Mouse (Mus musculus) liver, postnatal 0 days (tissue): ENCODE results near the gene Ptpn13. TPM values are rescaled to one million over a fixed set of nuclear protein-coding genes. Genes with fewer than 3 reads are reported as not detected.

Experiments used
- ATAC-seq: fragments of 200-750 bp; cut with Nextera tagmentation; 2 replicates; pipeline ENCODE4 v1.8.0; 2017; ENCODE audit warnings: mild to moderate bottlenecking, moderate library complexity
- DNase-seq: peaks from one replicate; pipeline ENCODE4 v3.0.0-alpha.2; 2016
- H3K27ac ChIP-seq: fragments of 300-500 bp; sonication (generic); 2 replicates; pipeline ENCODE4 v1.5.1; 2014; ENCODE audit warnings: antibody characterized with exemption, moderate library complexity, mild to moderate bottlenecking, low read depth
- H3K27me3 ChIP-seq: fragments of 300-500 bp; sonication (generic); 2 replicates; pipeline ENCODE4 v1.6.1; 2014; ENCODE audit warnings: low read length, control low read depth, mixed read lengths; ENCODE audit not compliant: insufficient read depth
- H3K36me3 ChIP-seq: fragments of 300-500 bp; sonication (generic); replicated peaks from 2 replicates; pipeline ENCODE4 v1.6.1; 2014; ENCODE audit warnings: mild to moderate bottlenecking, control low read depth, low read length, moderate library complexity, mixed read lengths; ENCODE audit not compliant: insufficient read depth
- H3K4me1 ChIP-seq: fragments of 300-500 bp; sonication (generic); 2 replicates; pipeline ENCODE4 v1.6.1; 2014; ENCODE audit warnings: antibody characterized with exemption, mild to moderate bottlenecking, control low read depth; ENCODE audit not compliant: insufficient read depth
- H3K4me2 ChIP-seq: fragments of 300-500 bp; sonication (generic); 2 replicates; pipeline ENCODE4 v1.6.1; 2014; ENCODE audit warnings: low read depth, mild to moderate bottlenecking, low read length, moderate library complexity, mixed read lengths
- H3K4me3 ChIP-seq: fragments of 300-500 bp; sonication (generic); 2 replicates; pipeline ENCODE4 v1.5.1; 2014; ENCODE audit warnings: low read depth, low read length
- H3K9ac ChIP-seq: fragments of 300-500 bp; sonication (generic); replicated peaks from 2 replicates; pipeline ENCODE4 v1.6.1; 2014; ENCODE audit warnings: mild to moderate bottlenecking, moderate library complexity
- H3K9me3 ChIP-seq: fragments of 300-500 bp; sonication (generic); 2 replicates; pipeline ENCODE4 v1.6.1; 2016; ENCODE audit warnings: mild to moderate bottlenecking, control low read depth, low read length, mixed read lengths
- CTCF ChIP-seq: sonication (generic); IDR thresholded peaks from 2 replicates; pipeline ENCODE4 v1.5.1; 2016; ENCODE audit warnings: antibody characterized with exemption, low read depth
- EP300 ChIP-seq: IDR thresholded peaks from 2 replicates; pipeline ENCODE4 v1.6.1; 2016; ENCODE audit warnings: antibody characterized with exemption, low read depth, mild to moderate bottlenecking
- WGBS: fragments of 180-500 bp; shearing (Covaris S2); extraction: QIAGEN DNeasy Blood & Tissue Kit; methylation state at CpG from one replicate; pipeline ENCODE4 v1.1.7; 2014; ENCODE audit not compliant: insufficient replicate concordance; 5-methylcytosine and 5-hydroxymethylcytosine counted together
- polyA plus RNA-seq: library from polyadenylated mRNA; unstranded; fragments of >200 nt; fragmentation: Nextera tagmentation; extraction: Ambion mirVana; gene quantifications from 2 replicates; pipeline ENCODE4 v1.2.1, GENCODE M21; 2015

The Ptpn13 gene
- polyA plus RNA-seq, 1 experiment from 2014 or later = 0.38 TPM

GRCm38 (mm10) chr5:103595394-103596226 is 170.6 kb downstream of the Ptpn13 start:
- WGBS = 38% methylated on average over 13 of the region's 13 CpGs
- H3K9me3 ChIP-seq = no peaks in the 10 kb centered on the region
- no peak for DNase-seq
- no peak overlapping the region for H3K4me3 ChIP-seq
- no peak overlapping the region for H3K9ac ChIP-seq
- peaks cover 6% of the 10 kb centered on the region; the same call in 1 of the 2 replicates for H3K4me1 ChIP-seq
- no peaks in the 10 kb centered on the region for H3K27me3 ChIP-seq
- TF ChIP-seq CTCF (no peak), EP300 (no peak)
- no peak for ATAC-seq
- no peak overlapping the region for H3K27ac ChIP-seq
- no peaks in the 10 kb centered on the region for H3K36me3 ChIP-seq
- no peak overlapping the region for H3K4me2 ChIP-seq

GRCm38 (mm10) chr5:103596467-103597146 is 171.6 kb downstream of the Ptpn13 start:
- Histone ChIP-seq H3K9me3 (no peaks in the 10 kb centered on the region), H3K4me2 (no peak overlapping the region), H3K36me3 (no peaks in the 10 kb centered on the region), H3K9ac (no peak overlapping the region), H3K27me3 (no peaks in the 10 kb centered on the region), H3K4me1 (peaks cover 6% of the 10 kb centered on the region; the same call in 1 of the 2 replicates), H3K4me3 (no peak overlapping the region), H3K27ac (no peak overlapping the region)
- DNase-seq (no peak), ATAC-seq (no peak)
- TF ChIP-seq CTCF (no peak), EP300 (no peak)
- 80% methylated on average over 14 of the region's 14 CpGs for WGBS

GRCm38 (mm10) chr5:103597604-103598003 is 172.6 kb downstream of the Ptpn13 start:
- WGBS = 74% methylated on average over 6 of the region's 6 CpGs
- Histone ChIP-seq H3K4me2 (no peak overlapping the region), H3K36me3 (no peaks in the 10 kb centered on the region), H3K27ac (no peak overlapping the region), H3K9me3 (no peaks in the 10 kb centered on the region), H3K9ac (no peak overlapping the region), H3K4me3 (no peak overlapping the region), H3K27me3 (no peaks in the 10 kb centered on the region), H3K4me1 (peaks cover 5% of the 10 kb centered on the region; the same call in 1 of the 2 replicates)
- no peak for TF ChIP-seq CTCF
- TF ChIP-seq EP300 = no peak
- no peak for ATAC-seq
- DNase-seq = no peak

GRCm38 (mm10) chr5:103598264-103598663 is 173.3 kb downstream of the Ptpn13 start:
- Histone ChIP-seq H3K4me3 (no peak overlapping the region), H3K27me3 (no peaks in the 10 kb centered on the region), H3K9ac (no peak overlapping the region), H3K4me2 (no peak overlapping the region), H3K36me3 (no peaks in the 10 kb centered on the region), H3K9me3 (no peaks in the 10 kb centered on the region), H3K4me1 (no peaks in the 10 kb centered on the region), H3K27ac (no peak overlapping the region)
- TF ChIP-seq EP300 = no peak
- no peak for TF ChIP-seq CTCF
- ATAC-seq (no peak), DNase-seq (no peak)
- 81% methylated on average over 9 of the region's 9 CpGs for WGBS

GRCm38 (mm10) chr5:103598881-103599280 is 173.9 kb downstream of the Ptpn13 start:
- ATAC-seq = no peak
- 77% methylated on average over 5 of the region's 5 CpGs for WGBS
- Histone ChIP-seq H3K4me3 (no peak overlapping the region), H3K9me3 (no peaks in the 10 kb centered on the region), H3K27me3 (no peaks in the 10 kb centered on the region), H3K9ac (no peak overlapping the region), H3K4me1 (no peaks in the 10 kb centered on the region), H3K4me2 (no peak overlapping the region), H3K27ac (no peak overlapping the region), H3K36me3 (no peaks in the 10 kb centered on the region)
- TF ChIP-seq EP300 (no peak), CTCF (no peak)
- DNase-seq = no peak

- WGBS = 72% methylated on average over 11 of the region's 11 CpGs
- Histone ChIP-seq H3K9me3 (no peaks in the 10 kb centered on the region), H3K27me3 (no peaks in the 10 kb centered on the region), H3K4me2 (no peak overlapping the region), H3K27ac (no peak overlapping the region), H3K4me3 (no peak overlapping the region), H3K4me1 (no peaks in the 10 kb centered on the region), H3K36me3 (no peaks in the 10 kb centered on the region), H3K9ac (no peak overlapping the region)
- TF ChIP-seq CTCF (no peak), EP300 (no peak)
- ATAC-seq (no peak), DNase-seq (no peak)
Measured at GRCm38 (mm10) chr5:103603115-103603893, 178.3 kb downstream of the Ptpn13 start.
